Mouse (Mus musculus) heart, postnatal 10 days (tissue): ENCODE measurements around the gene Pih1d1. TPM values are rescaled to one million over a fixed set of nuclear protein-coding genes. Genes with fewer than 3 reads are reported as not detected.
"Not testable (repeated sequence)": the region's sequence is repeated elsewhere in the genome, so short reads cannot be mapped to it uniquely, and the experiment has no call there.

Source experiments
- DNase-seq, 2 experiments: peaks; one replicate each; pipeline ENCODE4 v3.0.0; 2021
- intact Hi-C: fragments of 180-260 bp; cut with DNase I; formaldehyde crosslinking; loops from one replicate; pipeline ENCODE4 v1.15.1; 2025
- total RNA-seq, 2 experiments: library from RNA; stranded (reverse); gene quantifications; 2 replicates each; pipeline ENCODE4 v1.2.3; 2021

The Pih1d1 gene
- total RNA-seq, 2 experiments from 2014 or later = 47.1 to 49.0 TPM

DNA sequence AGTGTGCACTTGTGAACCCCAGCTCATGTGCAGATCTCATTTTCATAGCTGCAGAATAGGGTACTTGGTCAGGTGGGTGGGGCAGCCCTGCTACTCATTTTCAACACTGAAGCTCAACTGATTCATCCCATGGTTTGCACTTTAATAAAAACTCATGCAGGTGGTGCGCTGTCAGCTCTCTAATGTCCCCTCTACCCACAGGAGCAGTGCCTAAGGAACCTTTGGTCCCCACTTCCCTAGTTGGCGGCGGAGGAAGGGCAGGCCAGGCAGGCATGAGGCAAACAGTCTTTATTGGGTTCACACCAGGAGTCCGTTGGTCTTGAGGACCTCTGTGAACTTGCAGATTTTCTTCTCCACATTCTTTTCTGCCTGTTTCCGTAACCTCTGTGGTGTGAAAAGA is 28.5 kb upstream of the Pih1d1 start:
- DNase-seq, intact Hi-C loops: not testable (repeated sequence)

DNA sequence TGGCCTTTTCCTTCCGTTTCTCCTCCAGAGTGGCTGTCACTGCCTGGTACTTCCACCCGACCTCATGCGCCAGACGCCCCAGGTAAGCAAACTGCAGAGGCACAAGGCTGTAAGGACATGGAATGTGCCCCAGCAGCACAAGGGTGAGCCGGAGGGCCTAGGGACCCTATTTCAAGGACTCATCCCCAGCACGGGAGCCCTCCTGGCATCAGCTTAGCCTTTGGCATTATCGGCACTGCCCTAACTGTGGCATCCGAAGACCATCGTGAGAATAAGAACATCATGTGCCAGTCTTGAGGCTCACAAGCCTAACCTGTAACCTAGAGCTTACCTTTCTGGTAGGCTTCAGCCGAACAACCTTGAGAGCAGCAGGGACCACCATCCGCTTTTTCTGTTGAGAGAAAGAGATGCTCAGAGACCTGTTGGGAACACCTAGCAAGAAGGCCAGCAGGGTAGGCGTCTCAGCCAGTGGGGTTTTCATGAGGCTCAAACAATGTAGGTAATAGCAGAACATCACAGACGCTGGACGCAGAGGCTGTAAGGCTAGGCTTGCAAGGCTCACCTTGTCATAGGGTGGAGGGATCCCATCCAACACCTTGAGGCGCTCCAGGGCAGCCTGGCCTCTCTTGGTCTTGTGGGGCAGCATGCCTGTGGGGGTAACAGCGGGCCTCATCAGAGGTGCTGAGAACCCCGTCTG is 27.8 kb upstream of the Pih1d1 start:
- intact Hi-C loops = no loop called here
- no peak for DNase-seq

DNA sequence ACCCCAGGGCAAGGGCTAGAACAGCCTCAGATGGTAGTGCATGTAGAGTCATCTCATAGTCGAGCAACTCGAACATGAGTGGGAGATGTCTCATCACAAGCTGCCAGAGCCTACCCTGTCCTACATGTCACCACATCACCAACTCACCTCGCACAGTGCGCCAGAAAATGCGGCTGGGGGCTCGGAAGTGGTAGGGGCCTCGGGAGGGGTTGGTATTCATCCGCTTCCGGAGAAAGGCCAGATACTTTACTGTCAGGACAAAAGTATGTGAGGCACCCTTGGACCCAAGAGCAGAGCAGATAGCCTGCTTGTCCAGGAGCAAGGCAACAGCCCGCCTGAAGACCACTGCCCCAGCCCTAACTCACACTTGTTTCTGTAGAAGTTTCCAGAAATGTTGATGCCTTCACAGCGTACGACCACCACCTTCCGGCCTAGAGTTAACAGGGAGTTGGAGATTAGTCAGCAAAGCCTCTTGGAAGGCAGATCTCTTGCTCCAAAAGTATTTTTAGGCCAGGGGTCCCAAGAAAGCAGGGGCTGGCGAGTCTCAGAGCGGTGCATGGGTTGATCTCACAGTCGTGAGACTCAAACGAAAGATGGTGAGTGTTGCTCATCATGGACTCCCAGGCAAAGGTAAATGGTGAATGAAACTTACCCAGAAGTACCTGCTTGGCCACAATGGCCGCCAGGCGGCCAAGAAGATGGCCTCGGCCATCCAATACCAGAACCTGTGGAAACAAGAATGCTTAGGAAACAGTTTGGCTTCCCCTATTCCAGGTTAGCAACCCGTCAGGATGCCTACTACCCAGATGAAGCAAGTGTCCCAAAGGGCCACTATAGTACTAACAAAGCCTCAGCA is 27.0 kb upstream of the Pih1d1 start:
- no peak for DNase-seq
- intact Hi-C loops = no loop called here

DNA sequence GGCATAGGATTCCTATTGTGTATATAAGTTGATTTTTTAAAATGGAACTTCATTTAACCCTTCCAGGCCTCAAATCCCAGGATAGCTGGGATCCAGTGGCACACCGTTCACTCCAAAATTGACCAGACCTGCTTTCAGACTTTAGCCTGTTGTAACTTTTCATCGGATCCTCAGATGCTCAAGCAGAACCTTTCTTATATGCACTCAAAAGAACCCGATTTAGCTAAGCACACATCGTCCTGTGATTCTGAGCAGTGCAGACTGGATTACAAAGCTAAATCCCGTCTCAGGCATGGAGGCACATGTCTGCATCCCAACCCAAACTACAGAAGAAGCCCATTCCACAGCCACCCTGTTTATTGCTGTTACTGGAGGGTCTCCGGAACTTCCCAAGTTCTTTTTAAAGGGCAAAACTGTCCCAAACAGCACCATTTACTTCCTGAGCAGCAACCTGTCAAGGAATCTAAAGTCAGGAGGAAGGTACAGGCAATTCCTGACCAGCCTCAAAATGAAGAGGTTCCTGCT is 26.3 kb upstream of the Pih1d1 start:
- intact Hi-C loops = no loop called here
- DNase-seq = no peak

DNA sequence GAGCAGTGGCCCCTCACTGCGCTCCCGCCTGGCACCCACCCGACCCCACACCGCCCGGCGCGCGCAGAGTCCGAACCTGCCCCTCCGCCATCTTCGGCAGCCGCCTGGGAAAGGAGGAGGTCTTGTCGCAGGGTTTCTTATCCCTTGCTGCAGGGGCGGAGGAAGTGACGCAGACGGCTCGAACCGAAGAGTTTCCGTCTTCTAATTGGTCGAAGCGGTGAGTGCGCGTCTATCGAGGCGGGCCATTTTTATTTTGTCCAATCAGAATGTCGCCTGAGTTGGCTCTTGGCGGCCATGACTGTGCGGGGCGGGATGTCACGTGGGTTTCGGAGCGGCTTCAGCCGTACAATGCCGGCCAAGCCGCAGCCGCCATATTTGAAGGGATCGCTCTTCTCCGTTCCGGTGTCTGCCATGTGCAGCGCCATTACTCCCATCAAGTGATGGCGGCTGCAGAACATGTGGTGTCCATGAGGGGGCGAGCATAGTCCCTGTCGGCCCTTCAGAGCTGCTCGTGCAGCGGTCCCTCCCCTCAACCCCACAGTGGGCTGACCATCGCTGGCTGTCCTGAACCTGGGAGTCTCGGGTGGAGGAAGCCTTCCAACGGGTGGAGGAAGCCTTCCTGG is 25.4 kb upstream of the Pih1d1 start, which contains the start of gene Rpl13a:
Gene Rpl13a (minus strand): TSS at position 138 of the 623 bp plus-strand sequence.
- intact Hi-C loops = no loop called here
- peak; percentile 99 to 100 for DNase-seq

DNA sequence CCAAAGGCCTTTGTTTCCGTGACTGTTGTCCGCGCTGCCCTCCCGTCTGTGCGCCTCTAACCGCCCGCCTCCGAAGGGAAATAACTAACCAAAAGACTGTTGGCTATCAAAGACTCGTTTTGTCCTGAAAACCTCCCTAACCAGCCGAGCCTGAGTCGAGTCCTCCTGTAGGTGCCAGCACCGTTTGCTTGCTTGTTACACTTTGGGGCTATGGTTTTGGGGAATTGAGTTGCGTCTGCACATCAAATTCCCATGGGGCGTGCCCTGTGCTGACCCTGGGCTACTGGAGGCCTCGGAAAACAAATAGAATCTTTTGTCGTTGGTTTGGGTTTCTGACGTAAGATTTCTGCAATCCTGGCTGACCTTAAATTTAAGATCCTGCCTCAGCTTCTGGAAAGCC is 24.8 kb upstream of the Pih1d1 start:
- intact Hi-C loops = no loop called here
- no peak for DNase-seq

DNA sequence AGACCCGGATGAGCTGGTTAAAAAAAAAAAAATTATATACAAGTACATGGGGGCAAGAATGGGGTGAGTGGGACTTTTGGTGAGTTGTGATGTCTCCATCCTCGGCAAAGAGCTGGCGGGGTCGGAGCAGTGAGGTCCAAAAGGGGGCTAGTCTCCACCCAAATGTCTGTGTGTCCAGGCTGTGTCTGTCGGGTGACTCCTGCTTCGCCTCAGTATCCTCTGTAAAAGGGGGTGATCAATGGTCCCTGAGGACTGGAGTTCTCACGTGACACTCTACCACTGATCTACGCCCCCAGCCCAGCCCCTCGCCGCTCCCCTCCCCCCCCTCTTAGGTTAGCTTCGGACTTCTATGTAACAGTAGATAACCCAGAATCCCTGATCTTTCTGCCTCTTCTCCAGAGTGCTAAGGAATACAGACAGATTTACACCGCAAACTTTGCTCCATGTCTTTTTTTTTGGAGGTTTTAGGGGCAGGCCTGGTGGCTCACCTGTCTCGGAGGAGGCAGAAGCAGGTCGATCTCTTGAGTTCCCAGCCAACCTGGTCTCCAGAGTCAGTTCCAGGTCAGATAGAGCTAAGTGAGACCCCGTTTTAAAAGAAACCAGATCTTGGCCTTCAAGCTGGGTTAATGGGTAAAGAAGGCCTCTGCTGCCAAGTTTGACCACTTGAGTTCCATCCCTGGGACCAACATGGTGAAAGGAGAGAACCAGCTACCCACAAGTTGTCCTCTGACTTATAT is 24.2 kb upstream of the Pih1d1 start:
- intact Hi-C loops = no loop called here
- DNase-seq = no peak

DNA sequence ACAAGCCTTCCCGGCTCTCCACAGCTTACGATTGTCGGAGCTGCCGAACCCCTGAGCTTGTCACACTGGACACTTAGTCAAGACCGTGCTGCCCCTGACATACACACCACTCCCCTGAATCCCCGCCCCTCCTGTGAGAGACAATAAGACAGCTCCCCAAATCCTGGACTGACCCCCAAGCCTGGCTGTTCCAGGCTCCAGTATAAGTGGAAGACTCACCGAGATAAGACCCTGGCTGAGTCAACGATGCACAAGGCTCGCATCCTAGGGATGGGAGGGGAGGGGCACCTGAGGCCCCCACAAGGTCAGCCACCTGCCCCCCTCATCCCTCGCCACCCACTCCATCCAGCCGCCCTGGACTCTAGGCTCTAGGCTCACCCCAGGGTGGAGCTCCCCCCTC is 22.3 kb upstream of the Pih1d1 start:
- DNase-seq = no peak
- intact Hi-C loops = no loop called here

DNA sequence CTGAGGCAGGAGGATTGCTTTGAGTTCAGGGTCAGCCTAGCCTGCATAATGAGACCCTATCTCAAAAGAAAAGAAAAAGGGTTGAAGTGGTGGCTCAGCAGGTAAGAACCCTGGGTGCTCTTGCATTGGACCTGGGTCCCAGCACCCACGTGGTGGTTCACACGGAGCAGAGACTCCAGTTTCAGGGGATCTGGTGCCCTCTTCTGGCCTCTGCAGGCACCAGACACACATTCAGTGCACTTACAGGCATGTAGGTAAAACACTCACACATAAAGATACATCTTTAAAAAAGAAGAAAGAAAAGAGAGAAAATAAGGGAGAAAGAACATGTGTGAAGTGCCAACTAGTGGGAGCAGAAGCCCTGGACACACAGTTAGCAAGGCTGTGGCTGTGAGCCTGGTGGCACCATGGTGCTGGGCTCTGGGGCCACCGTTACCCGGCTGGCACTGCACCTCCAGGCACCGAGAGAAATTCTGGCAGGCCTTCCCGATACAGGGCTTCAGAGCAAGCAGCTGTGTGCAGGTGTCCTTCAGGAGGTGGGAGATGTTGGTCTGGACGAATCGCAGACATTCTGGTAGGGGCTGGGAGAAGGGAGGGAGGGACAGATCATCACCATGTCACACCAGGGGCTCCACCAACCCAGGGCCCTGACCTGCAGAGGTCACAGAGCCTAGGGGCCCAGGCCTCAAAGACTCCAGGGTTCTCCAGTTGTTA is 20.5 kb upstream of the Pih1d1 start:
- intact Hi-C loops = no loop called here
- no peak for DNase-seq

DNA sequence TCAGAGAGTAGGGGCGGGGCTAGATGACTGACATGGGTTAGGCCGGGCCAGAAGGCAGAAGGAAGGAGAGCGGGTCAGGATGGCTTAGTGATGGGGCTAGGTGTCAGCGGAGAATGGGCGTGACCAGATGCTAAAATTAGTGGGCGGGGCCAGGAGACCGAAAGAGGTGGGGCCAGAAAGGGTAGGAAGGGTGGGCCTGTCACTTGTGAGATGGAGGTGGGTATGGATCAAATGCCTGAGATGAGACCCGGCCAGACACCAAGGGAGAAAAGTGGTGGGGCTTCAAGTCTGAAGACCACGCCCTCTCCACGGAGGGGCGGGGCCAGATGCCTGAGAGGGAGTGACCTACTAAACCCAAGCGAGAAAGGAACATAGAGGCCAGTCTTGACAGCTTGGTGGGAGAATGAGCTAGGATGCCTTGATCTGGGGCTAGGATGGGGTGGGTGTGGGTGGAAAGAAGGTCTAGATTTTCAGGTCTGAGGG is 19.5 kb upstream of the Pih1d1 start:
- DNase-seq = no peak
- intact Hi-C loops = loop anchor here (5.0 kb wide), 1 partner anchor 152 kb away; no protein-coding TSS in a partner anchor

DNA sequence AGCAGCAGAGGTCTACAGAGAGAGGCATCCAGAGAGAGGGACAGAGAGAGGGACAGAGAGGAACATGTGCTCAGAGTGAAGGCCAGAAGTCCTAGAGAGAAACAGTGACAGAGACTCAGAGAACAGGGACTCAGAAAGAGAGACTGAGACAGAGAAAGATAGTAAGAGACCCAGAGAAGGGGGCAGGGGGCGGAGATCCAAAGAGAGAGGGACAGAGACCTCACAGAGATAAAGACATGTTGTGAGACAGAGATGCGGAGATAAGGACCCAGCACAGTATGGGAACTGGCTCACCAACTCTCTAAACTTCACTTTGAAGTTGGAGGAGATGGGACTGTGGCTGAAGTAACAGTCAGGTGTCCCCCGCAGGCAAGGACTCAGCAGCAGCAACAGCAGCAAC is 18.7 kb upstream of the Pih1d1 start:
- DNase-seq = no peak
- intact Hi-C loops = loop anchor here (5.0 kb wide), 1 partner anchor 153 kb away; no protein-coding TSS in a partner anchor

DNA sequence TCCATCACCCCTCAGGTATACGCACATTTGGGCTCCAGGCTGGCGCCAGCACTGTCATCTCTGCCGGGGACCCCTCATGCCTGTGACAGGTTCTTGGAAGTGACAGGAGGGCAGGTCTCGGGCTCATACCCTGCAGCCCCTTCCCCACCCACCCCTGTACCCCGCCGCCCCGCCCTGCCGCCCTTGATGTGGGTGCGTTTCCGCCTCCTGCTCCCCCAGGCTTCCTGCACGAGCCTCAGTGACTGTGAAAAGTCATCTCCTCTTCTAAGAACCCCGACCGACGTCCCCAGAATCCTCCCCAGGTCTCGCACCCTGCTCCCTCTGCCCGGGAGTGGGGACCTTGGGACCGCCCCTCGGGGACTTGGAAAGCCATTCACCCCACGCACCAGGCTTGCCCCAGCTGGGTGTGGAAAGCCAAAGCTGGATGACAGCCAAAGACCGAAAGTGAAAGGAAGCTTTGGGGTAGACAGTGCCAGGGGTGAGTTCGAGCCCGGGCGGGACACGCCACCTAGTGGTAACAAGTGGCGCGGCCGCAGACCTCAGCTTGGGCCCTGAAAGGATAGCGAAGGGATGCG is 18.0 kb upstream of the Pih1d1 start, which contains the start of the genes Gm45713 and Flt3l:
Gene Gm45713 (minus strand): TSS at position 239 of the 575 bp plus-strand sequence.
Gene Flt3l (minus strand): TSS at position 440 of the 575 bp plus-strand sequence.
- DNase-seq = peak; percentile 95 to 96
- intact Hi-C loops = loop anchor here (1.0 to 5.0 kb wide), 2 partner anchors 58 to 154 kb away; no protein-coding TSS in a partner anchor

DNA sequence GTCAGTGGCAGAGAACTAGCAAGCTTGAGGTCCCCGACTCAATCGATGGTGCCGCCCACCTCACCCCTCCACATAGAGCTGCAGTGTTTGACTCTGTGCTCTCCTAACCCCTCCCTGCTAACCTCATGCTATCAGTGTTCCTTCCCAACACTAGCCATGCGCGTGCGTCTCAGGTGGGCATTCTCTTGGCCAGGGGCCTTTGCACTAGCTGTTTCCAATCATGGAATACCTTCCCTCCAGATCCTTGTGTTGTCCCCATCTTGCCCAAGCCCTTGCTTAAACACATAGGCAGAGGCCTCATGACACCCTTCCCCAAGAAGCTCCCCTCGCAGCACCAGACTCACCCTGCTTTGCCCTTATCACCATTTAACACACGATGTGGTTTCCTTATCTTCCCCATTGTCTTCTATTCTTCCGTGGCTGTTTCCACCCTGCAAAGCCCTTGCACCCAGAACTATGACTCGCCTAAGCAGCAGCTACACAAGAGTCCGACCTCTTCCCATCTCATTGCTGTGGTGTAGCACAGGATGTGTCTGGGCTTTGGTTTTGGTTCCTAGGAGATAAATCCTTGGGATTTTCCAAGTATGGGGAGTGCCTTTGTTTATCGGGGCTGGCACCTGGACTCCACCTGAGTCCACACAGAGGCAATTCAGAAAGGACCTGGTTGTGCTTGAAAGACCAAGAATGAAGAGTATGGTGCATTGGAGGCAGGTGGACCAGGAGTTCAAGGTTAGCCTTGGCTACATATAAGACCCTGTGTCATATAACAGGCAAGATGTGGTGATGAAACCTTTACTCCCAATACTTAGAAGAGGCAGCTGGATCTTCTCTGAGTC is 16.7 kb upstream of the Pih1d1 start:
- no peak for DNase-seq
- intact Hi-C loops = loop anchor here (5.0 kb wide), 1 partner anchor 155 kb away; no protein-coding TSS in a partner anchor

DNA sequence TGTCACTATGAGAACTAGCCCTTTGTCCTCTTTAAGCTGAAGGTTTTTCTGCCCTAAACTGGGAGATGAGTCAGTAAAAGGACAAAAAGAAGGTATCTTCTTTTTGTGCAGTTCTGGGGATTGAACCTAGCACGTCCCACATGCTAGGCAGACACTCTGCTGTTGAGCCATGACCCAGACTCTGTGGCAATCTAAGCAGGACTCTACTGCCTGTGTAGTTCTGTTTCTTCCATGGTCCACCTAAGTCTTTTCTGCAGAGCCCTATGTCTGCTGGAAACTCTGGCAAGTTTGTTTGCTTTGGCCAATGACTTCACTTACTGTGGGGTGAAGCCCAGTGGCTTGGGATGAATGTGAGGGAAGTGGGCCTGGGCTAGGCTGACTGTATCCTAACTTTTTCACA is 15.7 kb upstream of the Pih1d1 start:
- no peak for DNase-seq
- intact Hi-C loops = loop anchor here (5.0 kb wide), 1 partner anchor 156 kb away; no protein-coding TSS in a partner anchor

DNA sequence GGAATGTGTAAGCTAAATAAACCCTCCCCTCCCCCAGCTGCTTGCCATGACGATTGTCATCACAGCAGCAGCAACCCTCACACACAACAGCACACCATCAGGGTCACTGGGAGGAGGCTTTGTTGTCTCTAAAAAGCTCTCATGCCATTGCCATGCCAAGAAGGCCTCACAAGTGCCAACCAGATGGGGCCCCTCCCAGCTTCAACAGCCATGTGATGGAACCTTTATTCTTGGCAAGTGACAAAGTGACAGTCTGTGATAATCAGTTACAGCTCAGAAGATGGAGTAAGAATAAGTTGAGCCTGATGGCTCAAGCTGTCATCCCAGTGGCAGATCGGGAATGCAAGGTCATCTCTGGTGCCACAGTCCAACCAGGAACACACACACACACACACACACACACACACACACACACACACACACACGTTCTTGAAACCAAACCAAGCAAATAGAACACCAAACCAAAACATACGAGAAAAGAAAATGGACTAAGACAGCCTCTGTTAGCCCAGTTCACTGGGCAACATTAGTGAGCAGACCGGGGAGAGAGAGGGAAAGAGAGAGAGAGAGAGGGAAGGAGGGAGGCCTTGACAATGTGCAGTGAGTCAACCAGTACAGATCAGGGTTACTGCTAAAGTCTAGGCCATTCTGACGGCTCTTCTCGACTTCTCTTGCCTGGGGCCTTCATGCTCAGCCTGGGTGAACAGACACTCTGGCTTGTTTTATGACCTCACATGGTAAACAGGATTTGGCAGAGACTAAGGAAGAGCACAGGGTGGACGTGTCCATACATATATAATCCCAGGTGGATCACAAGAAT is 14.0 kb upstream of the Pih1d1 start:
- intact Hi-C loops = loop anchor here (5.0 kb wide), 1 partner anchor 158 kb away; no protein-coding TSS in a partner anchor
- DNase-seq = no peak

DNA sequence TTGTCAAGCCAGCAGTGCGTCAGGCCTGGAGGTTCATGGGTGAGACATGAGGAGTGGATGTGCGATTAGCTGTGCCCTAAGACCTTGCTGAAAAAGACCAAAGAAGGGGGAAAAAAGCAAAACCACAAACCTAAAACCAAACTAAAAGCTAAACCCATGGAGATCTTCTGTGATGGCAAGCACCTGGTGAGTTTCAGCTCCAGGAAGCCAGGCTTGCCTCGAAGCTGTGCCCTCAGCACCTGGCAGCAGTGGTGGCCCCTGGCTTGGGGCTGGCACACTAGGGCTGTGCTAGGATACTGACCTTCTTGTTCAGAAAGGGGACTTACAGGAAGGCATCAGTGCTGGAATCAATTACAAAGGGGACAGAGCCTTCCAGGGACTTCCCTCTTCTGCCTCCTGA is 12.8 kb upstream of the Pih1d1 start:
- intact Hi-C loops = no loop called here

DNA sequence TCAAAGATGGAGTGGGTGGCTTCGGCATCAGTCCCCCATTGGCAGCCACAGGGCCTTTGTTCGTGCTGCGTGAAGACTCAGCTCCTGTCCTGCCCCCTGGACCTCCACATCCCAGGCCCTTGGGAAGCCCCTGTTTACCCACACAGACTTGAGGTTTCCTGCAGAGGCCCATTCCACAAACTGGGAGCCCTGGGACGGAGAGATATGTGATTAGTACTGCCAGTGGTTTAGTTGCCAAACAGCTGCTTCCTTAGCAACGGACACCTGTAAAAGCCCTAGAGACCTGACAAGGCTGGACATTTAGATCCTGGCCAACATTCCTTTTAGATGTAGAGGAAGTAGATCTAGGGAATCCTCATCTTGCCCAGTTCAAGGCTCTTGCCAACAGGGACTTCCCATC is 12.2 kb upstream of the Pih1d1 start:
- no peak for DNase-seq
- intact Hi-C loops = no loop called here

More for the DNA sequence above, 12.8 kb upstream of the Pih1d1 start:
- no peak for DNase-seq
